Mouse (Mus musculus): ENCODE measurements around the gene Mtus2. TPM values are rescaled to one million over a fixed set of nuclear protein-coding genes. Genes with fewer than 3 reads are reported as not detected.

Gene Mtus2
- polyA plus RNA-seq, 1 experiment from 2014 or later = 39.2 TPM

GRCm38 (mm10) chr5:148355822-148356221 lies 398.7 kb downstream of the Mtus2 start:
- Histone ChIP-seq H3K36me3 (no peaks in the 10 kb centered on the region), H3K9ac (replicated peaks) (no peak overlapping the region), H3K4me1 (no peaks in the 10 kb centered on the region), H3K4me2 (no peak overlapping the region), H3K9me3 (replicated peaks) (no peaks in the 10 kb centered on the region), H3K27ac (replicated peaks) (no peak overlapping the region), H3K4me3 (replicated peaks) (no peak overlapping the region), H3K27me3 (replicated peaks) (no peaks in the 10 kb centered on the region)
- whole genome bisulfite sequencing = 90% methylated on average over 3 of the region's 3 CpGs
- ATAC-seq (ENCODE audit: low FRiP score) = no peak

GRCm38 (mm10) chr5:148357168-148357567 lies 400.0 kb downstream of the Mtus2 start:
- Histone ChIP-seq H3K9ac (replicated peaks) (no peak overlapping the region), H3K9me3 (replicated peaks) (no peaks in the 10 kb centered on the region), H3K4me2 (no peak overlapping the region), H3K4me3 (replicated peaks) (no peak overlapping the region), H3K27ac (replicated peaks) (no peak overlapping the region), H3K4me1 (no peaks in the 10 kb centered on the region), H3K27me3 (replicated peaks) (no peaks in the 10 kb centered on the region), H3K36me3 (no peaks in the 10 kb centered on the region)
- 92% methylated on average over 6 of the region's 6 CpGs for whole genome bisulfite sequencing
- no peak for ATAC-seq (ENCODE audit: low FRiP score)

- Histone ChIP-seq H3K4me1 (no peaks in the 10 kb centered on the region), H3K4me2 (no peak overlapping the region), H3K27ac (replicated peaks) (no peak overlapping the region), H3K9ac (replicated peaks) (no peak overlapping the region), H3K4me3 (replicated peaks) (no peak overlapping the region), H3K9me3 (replicated peaks) (no peaks in the 10 kb centered on the region), H3K36me3 (no peaks in the 10 kb centered on the region), H3K27me3 (replicated peaks) (no peaks in the 10 kb centered on the region)
- no peak for ATAC-seq (ENCODE audit: low FRiP score)
- 97% methylated on average over 11 of the region's 11 CpGs for WGBS
These were observed 402.0 kb downstream of the Mtus2 start for GRCm38 (mm10) chr5:148359131-148359530.

GRCm38 (mm10) chr5:148360922-148361758 lies 404.0 kb downstream of the Mtus2 start:
- no peaks in the 10 kb centered on the region for H3K4me1 ChIP-seq
- no peak overlapping the region for H3K9ac ChIP-seq (replicated peaks)
- no peaks in the 10 kb centered on the region for H3K9me3 ChIP-seq (replicated peaks)
- no peak for ATAC-seq (ENCODE audit: low FRiP score)
- WGBS = 80% methylated on average over 16 of the region's 16 CpGs
- H3K36me3 ChIP-seq = no peaks in the 10 kb centered on the region
- no peak overlapping the region for H3K27ac ChIP-seq (replicated peaks)
- no peak overlapping the region for H3K4me2 ChIP-seq
- no peak overlapping the region for H3K4me3 ChIP-seq (replicated peaks)
- H3K27me3 ChIP-seq (replicated peaks) = no peaks in the 10 kb centered on the region

GRCm38 (mm10) chr5:148361759-148362010 lies 404.6 kb downstream of the Mtus2 start:
- WGBS = 61% methylated on average over 3 of the region's 3 CpGs
- H3K27ac ChIP-seq (replicated peaks) = no peak overlapping the region
- ATAC-seq (ENCODE audit: low FRiP score) = no peak

GRCm38 (mm10) chr5:148362296-148362695 lies 405.2 kb downstream of the Mtus2 start:
- no peak for ATAC-seq (ENCODE audit: low FRiP score)
- H3K27ac ChIP-seq (replicated peaks) = no peak overlapping the region
- H3K36me3 ChIP-seq = no peaks in the 10 kb centered on the region
- H3K4me1 ChIP-seq = no peaks in the 10 kb centered on the region
- 95% methylated on average over 7 of the region's 7 CpGs for WGBS
- H3K4me3 ChIP-seq (replicated peaks) = no peak overlapping the region
- no peak overlapping the region for H3K4me2 ChIP-seq
- no peak overlapping the region for H3K9ac ChIP-seq (replicated peaks)
- H3K27me3 ChIP-seq (replicated peaks) = no peaks in the 10 kb centered on the region
- H3K9me3 ChIP-seq (replicated peaks) = no peaks in the 10 kb centered on the region

More at GRCm38 (mm10) chr5:148361759-148362010, 404.6 kb downstream of the Mtus2 start:
- H3K9me3 ChIP-seq (replicated peaks) = no peaks in the 10 kb centered on the region
- no peaks in the 10 kb centered on the region for H3K4me1 ChIP-seq
- H3K4me2 ChIP-seq = no peak overlapping the region
- no peak overlapping the region for H3K4me3 ChIP-seq (replicated peaks)
- no peak overlapping the region for H3K9ac ChIP-seq (replicated peaks)
- no peaks in the 10 kb centered on the region for H3K36me3 ChIP-seq
- no peaks in the 10 kb centered on the region for H3K27me3 ChIP-seq (replicated peaks)

- Histone ChIP-seq H3K9ac (replicated peaks) (no peak overlapping the region), H3K27me3 (replicated peaks) (no peaks in the 10 kb centered on the region), H3K9me3 (replicated peaks) (no peaks in the 10 kb centered on the region), H3K4me2 (no peak overlapping the region), H3K4me3 (replicated peaks) (no peak overlapping the region), H3K36me3 (no peaks in the 10 kb centered on the region), H3K4me1 (no peaks in the 10 kb centered on the region), H3K27ac (replicated peaks) (no peak overlapping the region)
- no peak for ATAC-seq (ENCODE audit: low FRiP score)
- 89% methylated on average over 22 of the region's 22 CpGs for WGBS
These were observed 406.5 kb downstream of the Mtus2 start for GRCm38 (mm10) chr5:148363441-148364113.

Other genes with a start within 250 kb of the Mtus2 start
- gene Flt1, start 231.3 kb upstream of the Mtus2 start, polyA plus RNA-seq (2015; fragmentation: Nextera tagmentation; extraction: Ambion mirVana) = 14.7 and 14.8 TPM in 2 replicates
- gene Pomp, start 96.9 kb upstream of the Mtus2 start, polyA plus RNA-seq (2015; fragmentation: Nextera tagmentation; extraction: Ambion mirVana) = 497 and 516 TPM in 2 replicates
- gene Slc46a3, start 62.5 kb upstream of the Mtus2 start, polyA plus RNA-seq (2015; fragmentation: Nextera tagmentation; extraction: Ambion mirVana) = 5.1 and 5.5 TPM in 2 replicates